Mouse (Mus musculus) megakaryocyte, embryonic 14.5 days (primary cell): ENCODE measurements around the gene Ssbp3.

Source experiments
- FLI1 ChIP-seq: IDR thresholded peaks from 2 replicates; pipeline ENCODE4 v1.6.1; 2012; ENCODE audit warnings: low read length, inconsistent platforms, mixed read lengths
- GATA1 ChIP-seq: IDR thresholded peaks from 3 replicates; pipeline ENCODE4 v1.6.1; 2012; ENCODE audit warnings: mixed read lengths, low read length, inconsistent platforms, borderline replicate concordance

DNA sequence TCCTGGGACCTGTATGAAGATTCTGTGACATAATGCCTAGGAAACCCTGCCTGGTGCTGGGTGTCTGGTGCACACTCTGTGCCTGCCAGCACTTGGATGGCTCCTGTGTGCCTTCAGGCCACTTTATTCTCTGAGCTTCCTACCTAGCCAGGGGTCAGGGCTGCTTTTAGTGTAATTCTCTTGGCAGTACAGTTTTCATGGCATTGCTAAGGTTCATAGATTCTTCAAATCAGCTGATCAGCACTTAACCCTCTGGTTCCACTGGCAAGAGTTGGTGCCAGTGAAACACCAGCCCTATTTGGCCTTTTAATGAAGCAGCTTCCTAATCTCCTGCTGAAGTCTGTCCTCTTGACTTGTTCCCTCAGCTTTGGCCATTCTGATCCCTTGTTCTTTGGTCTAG, 106.8 kb downstream of the Ssbp3 start:
- TF ChIP-seq FLI1 (no peak), GATA1 (no peak)
